Mouse (Mus musculus) brain, embryonic 14.5 days (tissue): Measurements from ENCODE around the gene Gsta4. TPM values are rescaled to one million over a fixed set of nuclear protein-coding genes. Genes with fewer than 3 reads are reported as not detected.

Source experiments
- DNase-seq: peaks from one replicate; pipeline ENCODE4 v3.0.0-alpha.2; 2011; ENCODE audit warnings: low read depth
- CTCF ChIP-seq: fragments of 200-500 bp; IDR thresholded peaks from 2 replicates; pipeline ENCODE4 v1.5.1; 2012; ENCODE audit warnings: inconsistent platforms, mild to moderate bottlenecking, moderate library complexity, borderline replicate concordance; ENCODE audit not compliant: insufficient read depth, insufficient read length; ENCODE audit errors: extremely low read depth
- POLR2A ChIP-seq: fragments of 200-500 bp; IDR thresholded peaks from 2 replicates; pipeline ENCODE4 v1.6.1; 2012; ENCODE audit warnings: mild to moderate bottlenecking, inconsistent platforms, borderline replicate concordance; ENCODE audit not compliant: poor library complexity, insufficient read depth, insufficient read length, severe bottlenecking; ENCODE audit errors: extremely low read depth
- polyA plus RNA-seq: library from polyadenylated mRNA; depleted of rRNA; stranded (reverse); fragments of >200 nt; gene quantifications from 2 replicates; pipeline ENCODE4 v1.2.3, GENCODE M21; 2012

The Gsta4 gene
- polyA plus RNA-seq, 1 experiment: 14.7 TPM

- TF ChIP-seq CTCF (no peak), POLR2A (no peak)
- DNase-seq: peak; percentile 55
Observed at GRCm38 (mm10) chr9:78190651-78191634, 8.4 kb downstream of the Gsta4 start.

- TF ChIP-seq CTCF: no peak
- DNase-seq: peak; percentile 90
Observed at GRCm38 (mm10) chr9:78191736-78192135, 9.2 kb downstream of the Gsta4 start.

- DNase-seq: peak; percentile 86
Observed at GRCm38 (mm10) chr9:78193902-78194597, 11.5 kb downstream of the Gsta4 start.

GRCm38 (mm10) chr9:78195034-78195433 is 12.5 kb downstream of the Gsta4 start:
- no peak for TF ChIP-seq CTCF
- no peak for TF ChIP-seq POLR2A
- DNase-seq: no peak

More at GRCm38 (mm10) chr9:78193902-78194597, 11.5 kb downstream of the Gsta4 start:
- TF ChIP-seq CTCF (peak; percentile 62; the same call in 1 of the 2 replicates), POLR2A (no peak)

- TF ChIP-seq CTCF: no peak
- no peak for TF ChIP-seq POLR2A
- no peak for DNase-seq
Observed at GRCm38 (mm10) chr9:78197801-78198200, 15.2 kb downstream of the Gsta4 start.

GRCm38 (mm10) chr9:78204194-78204593 is 21.6 kb downstream of the Gsta4 start:
- no peak for DNase-seq
- TF ChIP-seq CTCF (no peak), POLR2A (no peak)

GRCm38 (mm10) chr9:78208956-78209355 is 26.4 kb downstream of the Gsta4 start:
- no peak for DNase-seq
- TF ChIP-seq POLR2A (no peak), CTCF (no peak)

GRCm38 (mm10) chr9:78210079-78210478 is 27.5 kb downstream of the Gsta4 start:
- no peak for DNase-seq
- no peak for TF ChIP-seq POLR2A
- TF ChIP-seq CTCF: no peak

- TF ChIP-seq CTCF: no peak
- TF ChIP-seq POLR2A: no peak
- DNase-seq: no peak
Observed at GRCm38 (mm10) chr9:78210821-78211220, 28.2 kb downstream of the Gsta4 start.

GRCm38 (mm10) chr9:78211521-78211920 is 28.9 kb downstream of the Gsta4 start:
- TF ChIP-seq CTCF (no peak), POLR2A (no peak)
- DNase-seq: no peak

GRCm38 (mm10) chr9:78212341-78213049 is 29.9 kb downstream of the Gsta4 start:
- no peak for DNase-seq
- no peak for TF ChIP-seq CTCF
- TF ChIP-seq POLR2A: no peak
